ENCODE assay signal across 17 mouse cellular contexts in the genomic region with DNA sequence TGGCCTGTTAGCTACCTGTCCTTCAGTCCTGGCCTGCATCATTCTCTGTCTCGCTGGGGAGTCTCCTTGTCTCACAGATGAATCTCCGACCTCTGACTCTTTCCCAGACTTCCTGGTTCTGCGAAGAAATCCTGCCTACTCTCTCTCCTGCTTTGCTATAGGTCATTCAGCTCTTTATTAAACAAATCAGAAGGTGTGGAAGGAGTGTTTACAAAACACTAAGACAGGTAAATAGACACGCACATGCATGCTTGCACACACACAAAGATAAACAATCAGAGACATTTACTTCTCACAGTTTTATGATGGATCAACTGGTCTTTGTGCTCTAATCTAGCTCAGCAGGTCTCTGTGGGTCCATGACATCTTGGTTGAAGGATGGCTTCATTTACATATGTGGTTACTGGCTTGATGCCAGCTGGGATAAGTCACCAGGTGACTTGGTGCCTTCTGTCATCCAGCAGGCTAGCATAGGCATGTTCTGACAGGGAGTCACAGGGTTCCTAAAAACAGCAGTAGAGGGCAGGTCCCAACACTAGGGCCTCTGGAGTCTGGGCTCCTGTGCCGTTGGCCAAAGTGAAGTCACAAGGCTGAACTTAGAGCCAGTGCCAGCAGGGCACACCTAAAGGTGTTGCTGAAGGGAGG. TPM values are rescaled to one million over a fixed set of nuclear protein-coding genes. Genes with fewer than 3 reads are reported as not detected.
DNase-seq lines count a peak whose midpoint lies in the region; ATAC-seq and TF ChIP-seq lines count a peak whose summit lies in the region.
"Had no signal": no experiment of that assay in that cellular context is flagged by ENCODE, and none has a peak within 500 bp of the region (broad histone marks: within the 10 kb centered on the region; RNA-seq: fewer than 3 reads in every experiment).

No protein-coding gene starts in this region.

- intact Hi-C loops in heart, postnatal 25 days (cut with DNase I) = no loop called here

- no peak for TF ChIP-seq EP300 in MEL (IDR thresholded peaks at IDR 0.05; ENCODE audit: low read depth in 1 of 2, low read length in 2 of 2)

- H3K36me3 ChIP-seq in MEL (ENCODE audit: control insufficient read depth in 1 of 2, insufficient read depth in 2 of 2, low read length in 2 of 2) = peaks cover 0 to 6% of the 10 kb centered on the region in 2 experiments; a peak in 3 of 4 replicates
- peaks cover 77% of the 10 kb centered on the region for H3K36me3 ChIP-seq in limb, embryonic 15.5 days
- H3K36me3 ChIP-seq in intestine, embryonic 15.5 days = peaks cover 33% of the 10 kb centered on the region

- H3K4me2 ChIP-seq in limb, embryonic 15.5 days = no peak overlapping the region
- no peak overlapping the region for H3K4me2 ChIP-seq in intestine, embryonic 15.5 days (replicated peaks)
- H3K4me2 ChIP-seq: hindbrain, embryonic 15.5 days; neural tube, embryonic 15.5 days had no signal

- no peak overlapping the region for H3K9ac ChIP-seq in MEL (ENCODE audit: control insufficient read depth, low read depth, low read length, poor library complexity, severe bottlenecking)
- no peak overlapping the region for H3K9ac ChIP-seq in limb, embryonic 15.5 days
- no peak overlapping the region for H3K9ac ChIP-seq in intestine, embryonic 15.5 days
- H3K9ac ChIP-seq: hindbrain, embryonic 15.5 days; liver, embryonic 14.5 days; neural tube, embryonic 15.5 days had no signal

- TF ChIP-seq RAD21 in MEL (IDR thresholded peaks at IDR 0.05; ENCODE audit: low read depth, low read length) = no peak

- no peaks in the 10 kb centered on the region for H3K27me3 ChIP-seq in MEL (ENCODE audit: control insufficient read depth in 1 of 2, insufficient read depth in 2 of 2, low read length in 2 of 2)
- no peaks in the 10 kb centered on the region for H3K27me3 ChIP-seq in limb, embryonic 15.5 days
- H3K27me3 ChIP-seq in intestine, embryonic 15.5 days (replicated peaks) = no peaks in the 10 kb centered on the region
- H3K27me3 ChIP-seq: hindbrain, embryonic 15.5 days; neural tube, embryonic 15.5 days had no signal

- ATAC-seq in limb, embryonic 15.5 days (ENCODE audit: insufficient number of reproducible peaks, low FRiP score, low TSS enrichment, low read depth) = 0 out of 2 replicates have a peak, but pooled peaks have one; percentile 25
- ATAC-seq in megakaryocyte, adult 5-6 weeks (ENCODE audit: poor library complexity, severe bottlenecking) = no peak
- no peak for ATAC-seq in intestine, embryonic 15.5 days

- H3K4me3 ChIP-seq in MEL (ENCODE audit: control insufficient read depth in 1 of 2, insufficient read depth in 1 of 2, low read depth in 2 of 2, low read length in 2 of 2) = no peak overlapping the region
- H3K4me3 ChIP-seq in limb, embryonic 15.5 days = no peak overlapping the region
- no peak overlapping the region for H3K4me3 ChIP-seq in intestine, embryonic 15.5 days (replicated peaks)
- H3K4me3 ChIP-seq: forebrain, embryonic 10.5 days; hindbrain, embryonic 15.5 days; midbrain, embryonic 10.5 days; neural tube, embryonic 15.5 days had no signal

- TF ChIP-seq CTCF in MEL (IDR thresholded peaks at IDR 0.05 in 2 of 3, conservative IDR thresholded peaks at IDR 0.05 in 1 of 3; ENCODE audit: control insufficient read depth in 1 of 3, insufficient read depth in 1 of 3, low read depth in 2 of 3, low read length in 3 of 3, poor library complexity in 1 of 3, severe bottlenecking in 1 of 3) = no peak

- DNase-seq in heart, adult 18-20 months = peak; percentile 49 to 58
- no peak for DNase-seq in heart, postnatal 25 days (ENCODE audit: low spot score)
- peak; percentile 20 for DNase-seq in A20 (ENCODE audit: low read depth, low spot score)
- peak; percentile 23 for DNase-seq in MEL (ENCODE audit: low read depth, low spot score)
- no peak for DNase-seq in right cerebral cortex, postnatal 25 days
- DNase-seq: kidney, adult 8-10 months; lung, postnatal 10 days; retina, postnatal 1 day; thymus, adult 18-20 months had no signal

- no peaks in the 10 kb centered on the region for H3K4me1 ChIP-seq in MEL (ENCODE audit: control insufficient read depth in 1 of 2, insufficient read depth in 2 of 2, low read length in 2 of 2)
- no peaks in the 10 kb centered on the region for H3K4me1 ChIP-seq in limb, embryonic 15.5 days
- no peaks in the 10 kb centered on the region for H3K4me1 ChIP-seq in intestine, embryonic 15.5 days (replicated peaks)
- H3K4me1 ChIP-seq: forebrain, embryonic 10.5 days; hindbrain, embryonic 15.5 days; midbrain, embryonic 10.5 days; neural tube, embryonic 15.5 days had no signal

- no peaks in the 10 kb centered on the region for H3K9me3 ChIP-seq in MEL (replicated peaks; ENCODE audit: insufficient read depth, low read length)
- no peaks in the 10 kb centered on the region for H3K9me3 ChIP-seq in limb, embryonic 15.5 days
- H3K9me3 ChIP-seq in intestine, embryonic 15.5 days = no peaks in the 10 kb centered on the region
- H3K9me3 ChIP-seq: forebrain, embryonic 10.5 days; hindbrain, embryonic 15.5 days; midbrain, embryonic 10.5 days; neural tube, embryonic 15.5 days had no signal

- H3K79me2 ChIP-seq in MEL (ENCODE audit: control insufficient read depth, insufficient read depth, low read length, poor library complexity) = no peaks in the 10 kb centered on the region

- TF ChIP-seq POLR2A in MEL (IDR thresholded peaks at IDR 0.05; ENCODE audit: control insufficient read depth in 1 of 2, insufficient read depth in 1 of 2, low read depth in 1 of 2, low read length in 2 of 2, poor library complexity in 1 of 2) = no peak

- no peak overlapping the region for H3K27ac ChIP-seq in MEL (ENCODE audit: control insufficient read depth, low read depth, low read length)
- H3K27ac ChIP-seq in limb, embryonic 15.5 days = no peak overlapping the region
- H3K27ac ChIP-seq in intestine, embryonic 15.5 days = no peak overlapping the region
- H3K27ac ChIP-seq: forebrain, embryonic 10.5 days; hindbrain, embryonic 15.5 days; liver, embryonic 14.5 days; midbrain, embryonic 10.5 days; neural tube, embryonic 15.5 days had no signal

- WGBS in limb, embryonic 15.5 days = 76% methylated on average over 5 of the region's 5 CpGs
- 81% methylated on average over 5 of the region's 5 CpGs for WGBS in intestine, embryonic 15.5 days

TF ChIP-seq in MEL, 35 proteins besides CTCF, POLR2A, EP300 and RAD21:
- TF ChIP-seq USF1 (IDR thresholded peaks at IDR 0.05; ENCODE audit: low read depth, low read length) = no peak
- TF ChIP-seq MXI1 (IDR thresholded peaks at IDR 0.05; ENCODE audit: low read depth, low read length) = no peak
- TF ChIP-seq ETS1 (IDR thresholded peaks at IDR 0.05; ENCODE audit: low read depth, low read length) = 0 out of 2 replicates have a peak, but pooled peaks have one; percentile 17
- TF ChIP-seq UBTF (IDR thresholded peaks at IDR 0.05; ENCODE audit: borderline replicate concordance, insufficient read depth, low read depth, low read length) = no peak
TF ChIP-seq in MEL: peak in this region for 1.

RNA-seq across cellular contexts. Expression of a gene that starts 16.7 kb away (rescaled TPM):
- total RNA-seq in heart, adult 18-20 months (2021) = 10 to 100 TPM; 63.8 to 64.7 TPM
- total RNA-seq in heart, postnatal 25 days (2021) = 10 to 100 TPM; 64.6 to 71.9 TPM
- 5.9 and 6.6 TPM in 2 replicates for total RNA-seq in MEL (2012; rRNA removed)
- 10 to 100 TPM in 1 of 2 experiments, not detected in 1; 33.2 TPM for polyA plus RNA-seq in MEL (2012; ENCODE audit: insufficient read depth in 1 of 2, insufficient read length in 2 of 2, low read depth in 1 of 2, low replicate concordance in 2 of 2, missing spikeins in 1 of 2)
- polyA plus RNA-seq in limb, embryonic 15.5 days (2015; fragmentation: Nextera tagmentation; extraction: Ambion mirVana) = 32.9 and 39.3 TPM in 2 replicates
- total RNA-seq in megakaryocyte, adult 5-6 weeks (2015) = 9.4 and 9.9 TPM in 2 replicates
- 3.3 and 7.2 TPM in 2 replicates for total RNA-seq in megakaryocyte, adult 5-6 weeks (2017)
- 21.7 and 24.1 TPM in 2 replicates for polyA plus RNA-seq in intestine, embryonic 15.5 days (2015; fragmentation: Nextera tagmentation; extraction: Ambion mirVana)

RNA-seq across cellular contexts. Expression of a gene that starts 16.7 kb away (rescaled TPM):
- 10 to 100 TPM; 29.8 to 30.9 TPM for total RNA-seq in heart, adult 18-20 months (2021)
- total RNA-seq in heart, postnatal 25 days (2021) = 10 to 100 TPM; 23.3 to 27.1 TPM
- total RNA-seq in MEL (2012; rRNA removed) = 8.0 and 11.1 TPM in 2 replicates
- 10 to 100 TPM in 1 of 2 experiments, not detected in 1; 22.8 TPM for polyA plus RNA-seq in MEL (2012; ENCODE audit: insufficient read depth in 1 of 2, insufficient read length in 2 of 2, low read depth in 1 of 2, low replicate concordance in 2 of 2, missing spikeins in 1 of 2)
- polyA plus RNA-seq in limb, embryonic 15.5 days (2015; fragmentation: Nextera tagmentation; extraction: Ambion mirVana) = 134 and 140 TPM in 2 replicates
- 7.7 and 19.6 TPM in 2 replicates for total RNA-seq in megakaryocyte, adult 5-6 weeks (2015)
- total RNA-seq in megakaryocyte, adult 5-6 weeks (2017) = 6.6 and 8.0 TPM in 2 replicates
- polyA plus RNA-seq in intestine, embryonic 15.5 days (2015; fragmentation: Nextera tagmentation; extraction: Ambion mirVana) = 64.5 and 65.0 TPM in 2 replicates

RNA-seq across cellular contexts. Expression of a gene that starts 21.6 kb away (rescaled TPM):
- 100 to 1,000 TPM; 168 to 200 TPM for total RNA-seq in heart, adult 18-20 months (2021)
- total RNA-seq in heart, postnatal 25 days (2021) = 100 to 1,000 TPM; 166 to 177 TPM
- 69.0 and 73.5 TPM in 2 replicates for total RNA-seq in MEL (2012; rRNA removed)
- 100 to 1,000 TPM in 1 of 2 experiments, not detected in 1; 127 TPM for polyA plus RNA-seq in MEL (2012; ENCODE audit: insufficient read depth in 1 of 2, insufficient read length in 2 of 2, low read depth in 1 of 2, low replicate concordance in 2 of 2, missing spikeins in 1 of 2)
- 108 and 127 TPM in 2 replicates for polyA plus RNA-seq in limb, embryonic 15.5 days (2015; fragmentation: Nextera tagmentation; extraction: Ambion mirVana)
- 40.2 TPM in 2 replicates for total RNA-seq in megakaryocyte, adult 5-6 weeks (2015)
- total RNA-seq in megakaryocyte, adult 5-6 weeks (2017) = 53.8 and 55.7 TPM in 2 replicates
- polyA plus RNA-seq in intestine, embryonic 15.5 days (2015; fragmentation: Nextera tagmentation; extraction: Ambion mirVana) = 68.4 and 71.1 TPM in 2 replicates

RNA-seq across cellular contexts. Expression of a gene that starts 46.6 kb away (rescaled TPM):
- under 1 TPM in 1 of 2 experiments, not detected in 1; 0.10 TPM for total RNA-seq in heart, adult 18-20 months (2021)
- under 1 TPM; 0.13 to 0.17 TPM for total RNA-seq in heart, postnatal 25 days (2021)
- not detected in 2 replicates for total RNA-seq in MEL (2012; rRNA removed)
- under 1 TPM in 1 of 2 experiments, not detected in 1; 0.26 TPM for polyA plus RNA-seq in MEL (2012; ENCODE audit: insufficient read depth in 1 of 2, insufficient read length in 2 of 2, low read depth in 1 of 2, low replicate concordance in 2 of 2, missing spikeins in 1 of 2)
- 0.65 and 0.68 TPM in 2 replicates for polyA plus RNA-seq in limb, embryonic 15.5 days (2015; fragmentation: Nextera tagmentation; extraction: Ambion mirVana)
- total RNA-seq in megakaryocyte, adult 5-6 weeks (2015) = not detected in 2 replicates
- total RNA-seq in megakaryocyte, adult 5-6 weeks (2017) = not detected in 2 replicates
- 0.35 and 0.54 TPM in 2 replicates for polyA plus RNA-seq in intestine, embryonic 15.5 days (2015; fragmentation: Nextera tagmentation; extraction: Ambion mirVana)

Comparison
In these comparisons a context has a peak if more than half of its experiments do, and no peak if none do; other contexts are left out.
1. DNase-seq: peak in heart, adult 18-20 months (2 of 2), A20 (single experiment) and MEL (single experiment); none in heart, postnatal 25 days (single experiment) and right cerebral cortex, postnatal 25 days (single experiment).